ENCODE assay signal across 8 mouse cellular contexts in genomic region chr7:34390834-34391155, GRCm38 (mm10). TPM values are rescaled to one million over a fixed set of nuclear protein-coding genes. Genes with fewer than 3 reads are reported as not detected.
DNase-seq lines count a peak whose midpoint lies in the region; ATAC-seq lines count a peak whose summit lies in the region.

No protein-coding gene starts in this region.

- H3K27ac ChIP-seq in lung, embryonic 16.5 days (ENCODE audit: low read length), result peak overlapping the region; percentile 96
- H3K27ac ChIP-seq in stomach, embryonic 15.5 days, result peak overlapping the region; percentile 100; the same call in 1 of the 2 replicates

- intact Hi-C loops in heart, postnatal 36 days (cut with DNase I), result no loop called here

- no peaks in the 10 kb centered on the region for H3K9me3 ChIP-seq in lung, embryonic 16.5 days (ENCODE audit: control insufficient read depth, low read length)
- no peaks in the 10 kb centered on the region for H3K9me3 ChIP-seq in stomach, embryonic 15.5 days

- H3K9ac ChIP-seq in lung, embryonic 16.5 days (ENCODE audit: low read length), result peak overlapping the region; percentile 99
- H3K9ac ChIP-seq in stomach, embryonic 15.5 days, result no peak overlapping the region

- H3K4me1 ChIP-seq in lung, embryonic 16.5 days (replicated peaks; ENCODE audit: control insufficient read depth, insufficient read depth, low read length), result peaks cover 25% of the 10 kb centered on the region
- H3K4me1 ChIP-seq in stomach, embryonic 15.5 days, result peaks cover 22% of the 10 kb centered on the region

- peak overlapping the region; percentile 94 for H3K4me3 ChIP-seq in lung, embryonic 16.5 days (ENCODE audit: low read length)
- peak overlapping the region; percentile 85 for H3K4me3 ChIP-seq in stomach, embryonic 15.5 days (replicated peaks)

- no peaks in the 10 kb centered on the region for H3K36me3 ChIP-seq in lung, embryonic 16.5 days (ENCODE audit: control insufficient read depth, insufficient read depth, low read length)
- H3K36me3 ChIP-seq in stomach, embryonic 15.5 days, result no peaks in the 10 kb centered on the region

- H3K4me2 ChIP-seq in lung, embryonic 16.5 days (ENCODE audit: low read depth, low read length), result peak overlapping the region; percentile 55
- H3K4me2 ChIP-seq in stomach, embryonic 15.5 days, result peak overlapping the region; percentile 70

- H3K27me3 ChIP-seq in lung, embryonic 16.5 days (ENCODE audit: control insufficient read depth, insufficient read depth, low read depth, low read length), result no peaks in the 10 kb centered on the region
- no peaks in the 10 kb centered on the region for H3K27me3 ChIP-seq in stomach, embryonic 15.5 days (replicated peaks)

- 20% methylated on average over 7 of the region's 7 CpGs for WGBS in lung, embryonic 16.5 days
- 30% methylated on average over 7 of the region's 7 CpGs for WGBS in stomach, embryonic 15.5 days

- peak; percentile 14 for DNase-seq in adrenal gland, adult 2 months
- DNase-seq in adrenal gland, adult 18-20 months (ENCODE audit: low spot score in 2 of 2), result no peak
- peak; percentile 16 for DNase-seq in urinary bladder, postnatal 14 days (ENCODE audit: low spot score)
- DNase-seq in urinary bladder, adult 18-20 months (ENCODE audit: low spot score in 2 of 2), result no peak
- DNase-seq in heart, postnatal 36 days, result peak; percentile 22 to 26
- no peak for DNase-seq in thymus, postnatal 10 days (ENCODE audit: low spot score in 2 of 2)

- ATAC-seq in lung, embryonic 16.5 days (ENCODE audit: low read depth), result peak; percentile 64
- ATAC-seq in stomach, embryonic 15.5 days (ENCODE audit: insufficient read depth, low FRiP score, low read depth), result no peak

RNA-seq across cellular contexts. Expression of gene Lsm14a, which starts 2.3 kb away (rescaled TPM):
- total RNA-seq in adrenal gland, adult 2 months (2021), result 100 to 1,000 TPM; 104 to 134 TPM
- polyA plus RNA-seq in adrenal gland, adult 2 months (2012; rRNA removed), result 17.9 and 23.5 TPM in 2 replicates
- 100 to 1,000 TPM in 1 of 2 experiments, 10 to 100 TPM in 1; 94.9 to 101 TPM for total RNA-seq in adrenal gland, adult 18-20 months (2021)
- 10 to 100 TPM; 82.9 to 83.7 TPM for total RNA-seq in heart, postnatal 36 days (2021)
- polyA plus RNA-seq in lung, embryonic 16.5 days (2015; fragmentation: Nextera tagmentation; extraction: Ambion mirVana), result 88.7 and 92.0 TPM in 2 replicates
- polyA plus RNA-seq in stomach, embryonic 15.5 days (2015; fragmentation: Nextera tagmentation; extraction: Ambion mirVana), result 80.5 and 84.0 TPM in 2 replicates

Comparison
In these comparisons a context has a peak if more than half of its experiments do, and no peak if none do; other contexts are left out.
1. DNase-seq: peak in adrenal gland, adult 2 months (single experiment), urinary bladder, postnatal 14 days (single experiment) and heart, postnatal 36 days (2 of 2); none in adrenal gland, adult 18-20 months (0 of 2), urinary bladder, adult 18-20 months (0 of 2) and thymus, postnatal 10 days (0 of 2).